Mouse (Mus musculus): ENCODE results near the gene Dyrk1a.
A peak's percentile ranks its signal among the peaks of the same experiment; 100 is the strongest.

Gene Dyrk1a

DNA sequence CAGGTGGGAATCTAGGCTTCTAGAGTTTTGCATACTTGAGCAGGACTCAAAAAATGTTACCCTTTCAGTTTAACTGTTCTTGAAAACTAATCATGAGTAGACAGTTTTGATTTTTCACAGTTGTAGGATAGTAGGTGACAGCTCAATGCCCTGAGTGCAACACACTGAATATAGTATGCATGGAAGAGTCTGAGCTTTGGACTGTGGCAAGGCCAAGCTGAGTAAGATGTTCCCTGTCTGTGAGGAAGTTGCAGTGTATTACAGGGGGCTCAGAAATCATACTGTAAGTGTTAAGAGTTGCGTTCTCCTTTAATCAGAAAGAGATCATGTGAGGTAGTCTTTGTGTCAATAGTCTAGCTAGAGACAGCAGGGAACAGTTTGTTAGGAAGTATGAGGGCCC, 20.4 kb downstream of the Dyrk1a start:
- DNase-seq (ENCODE audit: low spot score), result no peak

DNA sequence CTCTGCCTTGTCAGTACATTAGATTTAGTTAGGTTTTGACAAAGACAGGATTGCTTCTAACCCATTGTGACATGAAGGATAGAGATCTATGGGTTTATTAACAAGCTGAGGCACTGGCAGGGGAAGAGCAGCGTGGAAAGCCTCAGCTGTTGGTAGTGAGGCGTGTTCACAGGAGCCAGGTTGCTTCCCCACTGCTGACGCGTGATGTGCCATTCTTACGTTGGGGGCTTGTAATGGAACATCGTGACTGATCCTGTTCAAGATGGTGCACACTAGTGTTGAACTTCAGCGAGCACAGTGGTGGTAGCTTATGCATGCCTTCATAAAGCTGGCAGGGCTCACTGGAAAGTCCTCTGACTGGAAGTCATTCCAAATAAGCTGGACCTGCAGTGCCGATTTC, 21.2 kb downstream of the Dyrk1a start:
- no peak for DNase-seq (ENCODE audit: low spot score)

DNA sequence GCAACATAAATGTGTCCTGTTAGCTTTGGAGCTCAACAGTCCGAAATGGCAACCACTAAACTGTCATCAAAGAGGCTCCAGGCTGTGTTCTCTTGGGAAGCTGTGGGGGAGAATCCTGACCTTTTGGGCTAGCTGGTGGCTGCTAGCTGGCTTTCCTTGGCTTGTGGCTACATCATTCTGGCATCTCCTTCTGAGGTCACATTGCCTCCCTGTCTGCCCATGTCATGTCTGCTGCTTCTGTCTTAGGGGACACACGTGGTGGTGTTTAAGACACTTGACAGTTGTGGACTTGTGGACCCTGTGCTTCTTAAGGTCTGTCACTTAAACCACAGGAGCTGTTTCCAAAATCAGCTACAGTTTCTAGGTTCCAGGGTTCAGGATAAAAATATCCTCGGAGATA, 21.7 kb downstream of the Dyrk1a start:
- no peak for DNase-seq (ENCODE audit: low spot score)

DNA sequence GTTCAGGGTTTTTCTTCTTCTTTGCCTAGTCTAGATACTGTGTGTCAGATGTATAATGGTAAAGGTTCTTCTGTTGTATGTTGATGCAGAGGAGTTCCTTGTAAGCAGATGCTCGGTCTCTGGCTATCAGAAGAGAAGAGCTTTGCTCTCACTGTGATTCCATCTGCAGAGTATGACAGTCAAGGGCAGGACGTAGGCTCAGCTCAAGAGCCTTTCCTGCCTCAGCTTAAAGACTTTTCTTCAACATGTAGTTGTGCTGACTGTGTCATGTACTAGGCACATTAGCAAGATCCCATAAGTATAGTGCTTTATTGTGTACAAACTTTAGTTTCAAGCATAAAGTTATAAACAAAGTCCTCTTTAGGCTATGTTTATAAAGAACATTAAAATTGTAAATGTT, 26.8 kb downstream of the Dyrk1a start:
- DNase-seq (ENCODE audit: low spot score), result no peak

DNA sequence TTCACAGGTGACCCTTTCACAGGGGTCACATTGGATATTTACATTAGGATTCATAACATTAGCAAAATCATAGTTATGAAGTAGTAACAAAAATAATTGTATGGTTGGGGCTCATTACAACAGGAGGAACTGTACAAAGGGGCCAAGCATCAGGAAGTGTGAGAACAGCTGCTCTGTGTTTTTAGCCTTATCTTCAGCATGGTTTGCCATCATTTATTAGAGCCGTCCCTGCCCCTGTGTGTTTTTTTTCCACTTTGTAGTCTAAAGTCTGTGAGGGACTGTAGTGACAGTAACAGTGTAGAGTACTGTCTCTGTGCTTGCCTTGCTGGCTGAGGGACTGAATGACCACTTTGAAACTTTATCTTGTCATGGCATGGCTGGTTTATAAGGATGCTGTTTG, 27.8 kb downstream of the Dyrk1a start:
- no peak for DNase-seq (ENCODE audit: low spot score)

DNA sequence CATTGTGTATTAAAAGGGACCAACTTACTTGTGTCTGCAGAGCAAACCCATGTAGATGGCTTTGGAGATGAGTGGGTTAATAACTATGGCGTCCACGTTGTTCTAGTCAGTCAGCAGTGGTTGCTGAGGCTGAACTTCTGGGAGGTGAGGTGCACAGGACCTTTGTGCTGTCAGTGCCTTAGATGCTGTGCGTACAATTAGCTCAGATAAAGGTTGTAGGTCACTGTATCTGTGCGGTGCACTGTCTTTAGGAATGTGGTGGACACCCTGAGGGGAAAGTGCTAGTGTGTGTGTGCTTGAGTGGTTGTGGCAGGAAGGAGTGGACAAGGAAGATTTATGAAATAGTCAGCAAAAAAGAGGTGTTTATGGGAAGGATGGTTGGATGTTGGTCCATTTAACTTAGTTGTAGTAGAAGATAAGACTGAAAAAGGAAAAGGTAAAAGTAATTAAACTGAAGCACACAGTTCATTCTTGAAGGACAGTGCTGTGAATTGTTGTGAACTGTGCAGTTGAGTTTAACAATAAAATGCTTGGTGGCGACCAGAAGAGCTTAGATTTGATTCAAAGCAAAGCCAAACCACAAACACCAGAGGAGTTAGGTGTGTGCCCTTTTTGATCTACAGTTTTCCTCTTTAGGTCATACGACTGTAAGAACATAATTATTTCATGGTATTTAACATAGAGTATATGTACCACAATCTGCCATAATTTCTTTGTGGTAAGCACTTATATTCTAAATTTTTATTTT, 30.3 kb downstream of the Dyrk1a start:
- no peak for DNase-seq (ENCODE audit: low spot score)

DNA sequence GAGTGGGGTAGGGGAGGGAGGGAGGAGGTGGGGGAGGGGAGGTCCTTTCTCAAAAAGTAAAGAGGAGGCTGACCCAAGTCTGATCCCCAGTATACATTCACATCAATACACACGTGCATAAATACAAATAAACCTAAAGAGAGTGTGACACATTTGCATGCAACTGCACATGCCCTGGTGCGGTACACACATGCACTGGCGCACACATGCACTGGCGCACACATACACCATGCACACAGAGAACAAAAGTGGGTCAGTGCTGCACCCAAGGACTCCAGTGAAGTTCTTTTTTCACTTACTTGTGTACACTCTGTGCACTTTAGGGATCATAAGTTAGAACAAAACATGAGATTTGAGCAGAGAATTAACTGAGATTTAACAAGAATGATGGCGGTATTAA, 31.3 kb downstream of the Dyrk1a start:
- DNase-seq (ENCODE audit: low spot score), result no peak

DNA sequence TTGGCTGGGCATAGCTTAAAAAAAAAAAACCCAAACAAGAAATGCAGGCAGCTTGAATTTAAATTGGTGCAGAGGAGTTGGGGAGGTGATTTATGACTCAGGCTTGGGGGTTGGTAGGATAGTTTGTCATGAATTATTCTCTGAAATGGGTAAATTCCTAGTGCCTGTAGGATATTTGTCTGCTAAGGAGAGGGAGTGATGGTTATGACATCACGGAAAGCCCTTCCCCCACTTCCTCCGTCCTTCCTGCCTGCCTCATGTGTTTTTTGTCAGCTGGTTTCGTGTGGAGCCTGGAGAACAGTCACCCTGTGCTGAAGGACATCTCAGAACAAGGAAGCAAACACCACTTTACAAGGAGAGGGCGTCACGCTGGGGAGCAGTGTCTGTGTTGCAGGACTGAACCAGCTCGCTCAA, 31.7 kb downstream of the Dyrk1a start:
- peak; percentile 35 for DNase-seq (ENCODE audit: low spot score)

DNA sequence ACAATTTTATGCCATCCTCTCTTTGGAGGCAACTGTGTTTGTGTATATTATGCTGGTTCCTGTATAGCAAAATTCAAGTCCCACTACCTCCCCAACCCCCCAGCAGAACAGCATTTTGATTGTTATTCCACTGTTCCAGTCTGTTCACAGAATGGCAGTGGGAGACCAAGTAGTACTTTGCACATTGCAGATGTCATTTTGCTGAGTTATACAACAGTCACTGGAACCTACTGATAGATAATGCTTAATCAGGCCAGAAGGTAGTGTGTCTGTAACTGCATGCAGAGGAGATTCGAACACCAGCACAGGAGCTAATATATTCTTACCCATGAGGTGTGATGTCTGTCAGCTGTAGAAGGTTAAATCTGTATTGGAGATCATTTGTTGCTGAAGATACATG, 32.4 kb downstream of the Dyrk1a start:
- no peak for DNase-seq (ENCODE audit: low spot score)

DNA sequence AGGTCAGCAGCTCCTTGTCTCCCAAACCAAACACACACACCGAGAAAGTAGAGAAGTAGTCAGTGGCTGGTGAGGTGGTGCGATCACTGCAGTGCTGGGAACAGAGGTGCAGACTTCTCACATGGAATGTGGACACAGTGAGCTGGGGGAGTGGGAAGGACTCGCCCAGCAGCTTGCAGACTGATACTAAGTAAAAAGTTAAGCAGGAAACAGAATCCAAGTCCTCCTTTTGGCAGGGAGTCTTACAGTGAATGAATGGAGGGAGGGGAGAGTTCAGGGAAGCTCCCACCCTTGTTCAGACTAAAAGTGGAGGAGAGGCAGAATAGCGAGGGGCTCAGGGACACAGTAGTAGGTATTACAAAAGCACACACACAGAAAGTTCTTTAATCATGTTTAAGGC, 32.9 kb downstream of the Dyrk1a start:
- no peak for DNase-seq (ENCODE audit: low spot score)

DNA sequence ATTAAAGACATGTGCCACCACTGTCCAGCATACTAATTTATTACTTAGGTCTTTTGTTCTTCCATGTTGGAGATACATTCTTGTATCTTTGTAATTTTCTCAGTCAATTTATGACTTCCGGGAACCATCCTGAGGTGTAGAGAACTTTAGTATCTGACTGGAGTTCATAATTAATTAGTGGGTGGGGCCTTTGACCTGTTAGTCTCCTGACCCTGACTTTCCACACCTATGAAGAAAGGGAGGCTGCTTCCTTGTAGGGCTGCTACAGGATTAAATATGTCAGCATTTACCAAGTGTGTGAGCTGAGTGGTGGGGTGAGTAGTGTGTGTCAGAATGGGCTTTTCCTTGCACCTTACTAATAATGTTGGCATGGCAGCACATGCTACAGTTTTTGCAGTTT, 36.4 kb downstream of the Dyrk1a start:
- DNase-seq (ENCODE audit: low spot score), result no peak

DNA sequence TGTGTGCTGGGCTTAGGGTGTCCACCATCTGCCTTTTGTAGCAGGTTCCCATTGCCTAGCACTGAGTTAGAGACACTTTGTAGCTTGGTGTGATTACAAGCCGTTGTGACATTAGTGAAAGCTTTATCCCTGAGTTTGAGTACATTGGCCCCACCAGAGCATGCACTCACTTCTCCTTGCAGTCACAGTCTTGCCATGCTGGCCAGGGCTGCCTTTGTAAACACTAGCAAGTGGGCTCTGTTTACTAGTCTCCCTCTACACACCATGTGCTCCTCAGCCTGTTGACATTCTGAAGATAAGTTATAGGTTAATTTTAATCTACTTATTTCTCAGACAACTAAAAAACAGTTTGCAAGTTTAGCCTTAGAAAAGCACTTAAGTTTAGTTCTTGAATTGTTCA, 37.7 kb downstream of the Dyrk1a start:
- DNase-seq (ENCODE audit: low spot score), result no peak

DNA sequence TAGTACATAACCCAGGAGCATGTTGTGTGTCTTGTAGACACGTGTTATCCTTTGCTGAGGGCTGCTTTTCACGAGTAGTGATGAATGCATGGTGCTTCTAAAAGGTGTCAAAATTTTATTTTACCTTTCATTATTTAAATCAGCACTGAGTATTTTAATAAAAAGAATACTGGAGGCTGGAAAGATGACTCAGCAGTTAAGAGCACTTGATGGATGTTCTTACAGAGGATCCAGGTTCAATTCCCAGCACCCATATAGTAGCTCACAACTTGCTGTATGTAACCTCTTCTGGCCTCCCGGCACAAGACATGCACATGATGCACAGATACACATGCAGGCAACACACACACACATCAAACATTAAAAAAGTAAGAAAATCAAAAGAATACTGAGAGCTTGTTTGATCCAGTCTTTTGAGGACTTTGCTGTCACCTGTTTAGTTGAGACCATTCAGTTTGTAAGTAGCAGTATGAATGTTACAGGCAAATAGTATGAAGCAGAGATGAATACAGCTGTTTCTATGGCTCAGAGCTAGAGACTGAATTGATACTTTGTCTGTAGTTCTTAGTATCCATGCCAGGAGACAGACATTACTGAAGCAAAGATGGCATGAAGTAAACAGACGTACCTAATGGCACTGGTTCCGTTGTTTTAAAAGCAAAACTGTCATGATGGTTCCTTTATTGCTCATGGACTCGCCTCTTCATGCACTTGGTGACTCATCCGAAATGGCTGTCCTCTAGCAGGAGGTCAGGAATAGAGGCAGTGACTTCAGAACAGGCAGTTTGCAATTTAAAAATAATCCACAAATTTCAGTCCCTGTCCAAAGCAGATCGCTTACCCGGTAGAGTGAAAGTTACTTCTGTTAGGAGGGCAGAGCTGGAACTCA, 39.1 kb downstream of the Dyrk1a start:
- no peak for DNase-seq (ENCODE audit: low spot score)

DNA sequence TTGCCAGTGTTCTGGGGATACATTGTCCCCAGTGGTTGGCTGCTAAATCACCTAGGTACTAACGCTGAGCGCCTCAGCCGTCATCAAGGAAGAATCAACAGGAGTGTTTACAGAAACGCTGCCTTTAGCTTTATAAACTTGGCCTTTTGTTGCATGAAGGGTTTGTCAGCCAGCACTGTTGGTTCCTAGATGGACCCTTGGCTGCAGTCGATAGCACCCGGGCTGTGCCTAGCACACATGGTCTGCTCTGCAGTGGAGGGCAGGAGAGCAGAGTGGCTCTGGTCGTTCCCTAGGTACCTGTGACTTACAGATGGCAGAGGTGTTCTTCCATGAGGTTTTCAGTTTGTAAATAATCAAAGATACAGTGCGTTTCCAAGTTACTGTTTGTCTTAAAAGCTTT, 42.8 kb downstream of the Dyrk1a start:
- DNase-seq (ENCODE audit: low spot score), result no peak

DNA sequence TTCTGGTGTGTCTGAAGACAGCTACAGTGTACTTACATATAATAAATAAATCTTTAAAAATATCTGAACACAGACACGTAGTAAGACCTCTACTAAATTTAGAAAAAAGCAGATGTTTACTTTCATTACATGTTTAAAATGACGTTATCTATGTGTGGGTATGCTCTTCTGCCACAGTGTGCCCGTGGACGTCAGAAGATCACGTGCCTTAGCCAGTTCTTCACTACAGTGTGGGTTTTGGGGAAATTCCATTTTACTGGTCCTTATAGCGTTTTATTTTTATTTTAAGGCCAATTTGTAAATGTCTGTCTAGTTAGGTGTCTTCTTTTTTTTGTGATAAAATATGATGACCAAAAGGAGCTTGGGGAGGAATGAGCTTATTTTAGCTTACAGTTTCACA, 47.4 kb downstream of the Dyrk1a start:
- DNase-seq (ENCODE audit: low spot score), result no peak

DNA sequence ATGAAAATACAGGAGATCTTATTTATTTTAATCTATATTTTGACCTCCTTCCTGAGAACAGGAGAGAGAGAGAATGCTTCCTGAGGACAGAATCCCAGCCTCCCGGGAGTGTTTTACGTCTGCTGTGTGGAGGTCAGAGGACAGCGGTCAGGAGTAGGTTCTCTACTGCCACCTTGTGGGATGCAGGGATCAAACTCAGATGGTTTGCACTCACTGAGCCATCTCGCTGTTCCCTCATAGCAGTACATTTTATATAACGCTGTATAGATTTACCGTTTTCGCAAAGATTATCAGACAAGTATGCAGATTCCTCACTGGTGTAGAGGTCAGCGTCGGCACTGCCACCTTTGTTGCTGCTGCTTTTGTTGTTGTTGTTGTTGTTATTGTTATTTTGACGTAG, 48.7 kb downstream of the Dyrk1a start:
- DNase-seq (ENCODE audit: low spot score), result no peak

DNA sequence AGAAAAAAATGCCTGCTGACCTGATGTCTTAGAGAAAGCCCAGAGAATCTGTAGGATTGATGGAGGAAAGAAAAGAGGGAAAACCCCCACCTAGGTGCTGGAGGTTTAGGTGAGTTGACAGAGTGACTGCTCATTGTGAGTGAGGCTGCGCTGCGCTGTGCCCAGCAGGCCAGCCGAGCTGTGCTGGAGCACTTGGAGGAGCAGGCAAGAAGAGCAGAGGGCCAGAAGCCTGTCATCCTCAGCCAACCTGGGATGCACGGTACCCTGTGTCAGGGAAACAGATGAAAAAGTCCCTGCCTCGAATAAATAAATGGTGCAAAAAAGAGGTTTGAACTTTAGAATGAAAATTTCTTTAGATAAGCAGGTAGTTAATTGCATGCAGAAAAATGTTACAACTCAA, 49.5 kb downstream of the Dyrk1a start:
- no peak for DNase-seq (ENCODE audit: low spot score)

DNA sequence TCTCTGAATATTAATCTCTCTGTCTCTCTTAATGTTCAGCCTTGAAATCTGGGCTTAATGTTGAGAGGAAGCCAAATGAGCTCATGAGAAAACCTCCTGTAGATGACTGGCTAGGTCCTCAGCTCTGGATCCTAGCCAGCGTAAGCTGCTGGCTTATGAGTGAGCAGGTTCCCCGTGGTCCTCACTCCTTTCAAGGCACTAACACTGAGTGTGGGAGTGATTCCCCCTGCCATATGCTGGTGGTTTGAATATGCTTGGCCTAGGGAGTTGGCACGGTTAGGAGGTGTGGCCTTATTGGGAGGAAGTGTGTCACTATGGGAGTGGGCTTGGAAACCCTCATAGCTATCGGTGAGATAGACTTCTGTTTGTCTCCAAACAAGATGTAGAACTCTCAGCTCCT, 55.1 kb downstream of the Dyrk1a start:
- DNase-seq (ENCODE audit: low spot score), result no peak

DNA sequence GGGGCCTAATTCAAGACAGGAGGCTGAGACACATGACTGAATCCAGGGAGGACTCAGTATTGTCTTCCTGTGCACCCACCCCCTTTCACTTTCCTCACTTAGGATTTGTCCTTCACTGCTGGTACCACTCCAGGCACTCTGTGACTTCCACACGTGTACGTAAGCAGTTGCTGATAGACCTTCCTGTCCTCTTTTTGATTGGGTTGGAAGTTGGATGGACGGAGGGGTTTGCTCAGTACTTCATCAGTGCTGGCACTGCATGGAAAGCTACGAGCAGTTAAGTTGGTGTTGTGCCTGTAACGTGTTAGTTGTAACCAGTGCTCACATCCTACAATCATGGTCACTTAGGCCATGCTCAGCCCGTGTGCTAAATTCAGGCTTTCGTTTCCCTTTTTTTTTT, 55.8 kb downstream of the Dyrk1a start:
- DNase-seq (ENCODE audit: low spot score), result no peak

DNA sequence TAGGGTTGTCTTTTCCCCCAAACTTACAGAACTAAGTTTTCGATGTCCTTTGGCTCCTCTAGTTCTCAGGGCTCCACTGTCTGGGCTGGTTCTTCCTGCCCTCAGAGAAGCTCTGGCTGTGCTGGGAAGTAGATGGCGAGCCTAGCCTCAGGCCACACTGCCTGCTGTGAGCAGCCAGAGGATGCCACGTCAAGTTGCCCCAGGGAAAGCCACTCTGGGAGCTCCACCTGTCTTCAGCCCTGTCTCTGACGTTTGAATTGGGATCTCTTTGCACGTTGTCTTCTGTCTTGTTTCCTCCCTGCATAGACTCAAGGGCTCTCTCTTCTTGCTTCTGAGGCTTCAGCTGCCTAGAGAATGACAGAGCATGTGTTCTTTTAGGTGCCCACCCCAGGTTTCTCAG, 57.9 kb downstream of the Dyrk1a start:
- DNase-seq (ENCODE audit: low spot score), result no peak

DNA sequence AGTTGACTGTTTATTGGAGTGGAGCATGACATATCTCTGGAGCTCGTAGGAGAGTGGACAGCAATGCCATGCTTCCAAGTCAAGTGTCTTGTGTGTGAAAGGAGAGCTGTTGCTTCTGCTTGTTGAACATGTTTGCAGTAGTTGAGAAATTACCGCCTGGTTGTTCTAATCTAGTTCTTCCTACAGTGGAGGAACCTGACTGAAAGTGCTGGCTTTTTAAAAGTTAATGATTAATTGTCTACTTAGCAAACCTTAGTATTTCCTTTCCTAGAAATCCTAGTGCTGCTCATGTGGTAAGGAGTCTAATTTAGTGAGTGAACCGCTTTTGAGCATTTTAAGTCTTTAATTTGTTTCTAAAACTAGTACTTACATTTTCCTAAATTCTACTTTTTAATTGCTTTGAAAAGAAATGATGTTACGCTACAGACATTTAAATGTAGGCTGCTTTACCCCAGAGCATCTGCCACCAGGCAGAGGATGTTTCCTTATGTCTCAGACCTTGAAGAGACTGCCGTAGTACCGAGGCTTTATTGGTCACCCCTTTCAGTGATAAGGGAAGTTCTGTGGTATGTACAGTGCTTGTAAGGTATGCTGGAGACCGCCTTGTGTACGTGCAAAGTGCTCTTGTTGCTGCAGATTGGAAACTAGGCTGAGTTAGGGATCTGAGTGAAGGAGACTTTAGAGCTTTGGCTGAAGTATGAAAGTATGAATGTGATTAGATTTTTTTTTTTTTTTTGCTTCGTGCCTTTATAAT, 59.3 kb downstream of the Dyrk1a start:
- no peak for DNase-seq (ENCODE audit: low spot score)

DNA sequence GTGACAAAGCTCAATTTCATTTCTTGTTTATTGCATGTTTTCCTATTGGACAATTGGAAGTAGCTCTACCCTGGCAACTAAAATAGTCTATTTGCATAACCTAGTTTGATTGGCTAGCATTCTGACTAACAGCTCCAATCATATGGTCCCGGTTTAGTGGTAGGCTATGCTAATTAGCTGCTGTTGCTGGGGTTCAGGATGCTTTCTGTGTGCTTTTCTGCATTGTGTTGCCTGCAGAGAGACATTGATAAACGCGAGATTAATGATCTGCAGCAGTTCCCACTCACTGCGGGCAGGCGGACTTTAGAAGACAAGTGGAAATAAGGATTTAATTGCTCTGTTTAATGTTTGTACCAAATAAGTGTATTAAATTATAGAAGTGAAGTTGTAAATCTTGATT, 62.2 kb downstream of the Dyrk1a start:
- no peak for DNase-seq (ENCODE audit: low spot score)

DNA sequence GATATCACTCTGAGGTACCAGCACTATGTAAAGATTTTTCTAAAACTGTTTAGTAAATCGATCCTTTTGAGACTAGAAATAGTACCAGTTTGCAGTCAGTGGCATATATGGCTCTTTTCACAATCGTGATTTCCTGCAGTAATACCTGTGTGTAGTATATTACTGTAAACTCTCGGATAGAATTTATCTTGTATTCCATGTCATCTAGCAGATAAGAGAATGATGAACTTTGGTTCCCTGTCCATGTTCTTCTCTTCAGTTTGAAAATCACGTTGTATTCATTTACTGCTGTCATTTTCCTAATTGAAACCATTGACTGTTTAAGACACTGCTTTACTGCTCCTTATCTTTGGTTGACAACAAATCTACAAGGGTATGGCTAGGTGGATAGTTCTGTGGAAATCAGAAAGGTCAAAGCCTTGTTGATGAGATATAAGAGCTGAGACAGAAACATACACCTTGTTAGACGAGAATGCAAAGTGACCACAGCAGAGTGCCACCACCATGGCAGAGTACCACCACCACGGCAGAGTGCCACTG, 62.7 kb downstream of the Dyrk1a start:
- no peak for DNase-seq (ENCODE audit: low spot score)

All from spleen, adult 12 weeks (tissue).